Comparison of ENCODE assay signal across 1 mouse cellular context in genomic region chr17:46649811-46650210, GRCm38 (mm10).
TF ChIP-seq lines count a peak whose summit lies in the region.

No protein-coding gene starts in this region.

TF ChIP-seq in MEL, 35 proteins besides CTCF, POLR2A, EP300 and RAD21:
- TF ChIP-seq BHLHE40 (IDR thresholded peaks at IDR 0.05; ENCODE audit: borderline replicate concordance, low read depth, low read length) (no peak), POLR2AphosphoS5 (IDR thresholded peaks at IDR 0.05; ENCODE audit: borderline replicate concordance, low read depth, low read length) (no peak), ZMIZ1 (IDR thresholded peaks at IDR 0.05; ENCODE audit: low read depth, low read length) (no peak), HCFC1 (IDR thresholded peaks at IDR 0.05; ENCODE audit: low read depth, low read length) (no peak), ZNF384 (IDR thresholded peaks at IDR 0.05; ENCODE audit: low read depth, low read length) (no peak), NELFE (IDR thresholded peaks at IDR 0.05; ENCODE audit: low read depth, low read length) (no peak), JUND (IDR thresholded peaks at IDR 0.05; ENCODE audit: low read depth, low read length) (no peak)
